Mouse (Mus musculus): Measurements from ENCODE around the gene Gpr107.

The Gpr107 gene

GRCm38 (mm10) chr2:31245491-31246141 lies 93.5 kb downstream of the Gpr107 start, which contains the start of gene Ncs1:
Gene Ncs1 (plus strand): TSS chr2:31245823.
- DNase-seq (ENCODE audit: low read depth, low spot score) = peak; percentile 47

- DNase-seq (ENCODE audit: low read depth, low spot score) = peak; percentile 68
Observed at GRCm38 (mm10) chr2:31246251-31246971, 94.3 kb downstream of the Gpr107 start.

GRCm38 (mm10) chr2:31248856-31249255 lies 96.7 kb downstream of the Gpr107 start:
- no peak for DNase-seq (ENCODE audit: low read depth, low spot score)

DNA sequence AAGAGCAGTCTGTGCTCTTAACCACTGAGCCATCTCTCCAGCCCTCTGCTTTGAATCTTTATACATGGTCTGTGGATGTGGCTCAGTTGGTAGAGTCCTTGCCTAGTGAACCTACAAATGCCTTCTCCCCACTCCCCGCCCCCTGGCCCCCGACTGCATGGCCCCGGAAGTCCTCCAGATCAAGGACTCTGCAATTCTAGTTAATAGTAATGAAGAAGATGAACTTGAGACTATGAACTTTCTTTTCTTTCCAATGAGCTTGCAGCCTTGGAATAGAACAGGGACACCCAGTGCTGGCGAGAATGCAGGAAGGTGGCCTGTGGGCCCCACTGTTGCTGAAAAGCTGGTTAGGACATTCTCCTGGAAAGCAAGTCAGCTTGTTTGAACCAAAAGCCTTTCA lies 100.1 kb downstream of the Gpr107 start:
- no peak for DNase-seq (ENCODE audit: low read depth, low spot score)

DNA sequence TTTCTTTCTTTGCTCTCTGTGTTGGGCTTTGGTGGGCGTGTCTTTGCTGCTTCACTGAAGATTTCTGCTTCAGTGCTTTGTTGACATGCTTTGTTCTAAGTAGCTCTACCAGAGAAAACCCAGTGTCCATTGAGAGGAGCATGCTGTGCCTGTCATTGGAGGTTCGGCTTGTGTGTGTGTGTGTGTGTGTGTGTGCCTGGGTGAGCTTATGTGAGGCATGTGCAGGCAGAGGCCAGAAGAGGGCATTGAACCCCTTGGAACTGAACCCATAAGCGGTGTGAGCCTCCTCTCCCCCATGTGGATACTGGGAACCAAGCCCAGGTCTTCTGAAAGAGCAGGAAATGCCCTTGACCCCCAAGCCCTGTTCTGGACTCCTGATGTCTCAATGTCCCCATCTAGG lies 101.3 kb downstream of the Gpr107 start:
- no peak for DNase-seq (ENCODE audit: low read depth, low spot score)

GRCm38 (mm10) chr2:31254806-31255205 lies 102.7 kb downstream of the Gpr107 start:
- no peak for DNase-seq (ENCODE audit: low read depth, low spot score)

DNA sequence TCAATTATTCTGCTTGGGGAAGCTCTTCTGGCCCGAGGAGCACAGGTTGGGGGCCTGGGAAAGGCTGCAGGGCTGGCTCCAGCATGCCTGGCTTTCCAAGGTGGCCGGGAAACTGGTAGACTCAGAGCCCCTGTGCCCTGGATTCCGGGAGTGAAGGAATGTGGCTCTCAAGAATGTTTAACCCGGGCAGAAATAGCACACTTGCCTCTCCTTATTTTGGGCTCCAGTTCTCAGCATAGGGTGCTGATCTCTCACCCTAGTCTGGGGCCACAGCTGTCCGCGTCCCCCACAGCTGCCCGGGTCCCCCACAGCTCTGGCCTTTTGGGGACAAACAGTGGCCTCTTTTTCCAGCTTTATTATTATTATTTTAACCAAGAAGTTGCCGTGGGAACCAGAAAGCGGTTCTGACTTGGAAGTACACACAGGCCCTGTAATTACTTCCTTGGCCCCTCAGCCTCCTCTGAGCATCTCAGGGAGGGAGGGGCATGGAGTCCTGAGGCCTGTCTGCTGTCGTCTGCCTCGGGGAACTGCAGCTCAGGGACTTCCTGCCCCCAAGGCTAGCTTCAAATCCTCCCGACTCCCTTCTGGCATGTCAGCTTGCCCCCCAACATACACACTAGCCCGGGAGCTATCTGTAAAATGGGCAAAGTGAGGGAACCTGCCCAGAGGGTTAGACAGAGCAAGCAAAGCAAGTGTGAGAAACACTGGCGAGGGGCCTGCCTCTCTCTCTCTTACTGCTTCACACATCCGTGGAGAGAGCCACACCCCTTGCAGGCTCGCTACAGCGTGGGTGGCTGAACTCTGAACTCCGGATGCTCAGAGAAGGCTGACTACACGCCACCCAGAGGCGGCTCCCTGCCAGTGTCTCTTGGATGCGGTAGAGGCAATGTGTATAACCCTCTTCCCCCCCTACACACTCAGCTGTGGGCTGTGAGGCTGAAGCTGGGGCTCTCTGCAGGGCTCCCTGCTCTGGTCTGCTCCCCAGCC lies 104.1 kb downstream of the Gpr107 start:
- peak; percentile 90 for DNase-seq (ENCODE audit: low read depth, low spot score)

GRCm38 (mm10) chr2:31257096-31257495 lies 105.0 kb downstream of the Gpr107 start:
- DNase-seq (ENCODE audit: low read depth, low spot score) = no peak

GRCm38 (mm10) chr2:31258609-31259366 lies 106.7 kb downstream of the Gpr107 start:
- DNase-seq (ENCODE audit: low read depth, low spot score) = peak; percentile 76

DNA sequence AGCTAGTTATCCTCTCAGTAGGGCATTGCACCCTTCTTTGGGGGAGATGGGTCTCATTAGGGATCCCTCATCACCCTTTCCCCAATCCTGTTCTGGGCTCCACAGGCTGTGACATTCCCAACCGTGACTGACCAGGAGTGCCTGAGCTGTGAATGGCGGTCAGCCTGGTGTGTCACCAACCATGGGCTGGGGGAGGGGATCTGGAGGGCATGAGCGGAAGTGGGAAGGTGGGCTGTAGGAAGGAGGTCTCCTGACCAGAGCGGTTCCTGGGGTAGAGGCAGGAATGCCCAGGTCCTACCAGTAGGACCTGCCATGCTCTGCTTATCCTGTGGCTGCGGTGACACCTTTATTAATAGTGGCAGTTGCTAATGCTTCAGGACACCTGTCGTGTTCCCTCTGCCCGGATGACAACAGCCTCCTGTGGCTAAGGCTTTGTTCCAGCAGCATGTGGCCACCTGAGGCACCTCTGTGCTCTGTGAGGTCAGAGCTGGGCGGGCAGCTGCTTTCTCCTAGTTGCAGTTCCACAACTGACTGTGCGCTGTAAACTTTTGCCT lies 107.3 kb downstream of the Gpr107 start:
- no peak for DNase-seq (ENCODE audit: low read depth, low spot score)

DNA sequence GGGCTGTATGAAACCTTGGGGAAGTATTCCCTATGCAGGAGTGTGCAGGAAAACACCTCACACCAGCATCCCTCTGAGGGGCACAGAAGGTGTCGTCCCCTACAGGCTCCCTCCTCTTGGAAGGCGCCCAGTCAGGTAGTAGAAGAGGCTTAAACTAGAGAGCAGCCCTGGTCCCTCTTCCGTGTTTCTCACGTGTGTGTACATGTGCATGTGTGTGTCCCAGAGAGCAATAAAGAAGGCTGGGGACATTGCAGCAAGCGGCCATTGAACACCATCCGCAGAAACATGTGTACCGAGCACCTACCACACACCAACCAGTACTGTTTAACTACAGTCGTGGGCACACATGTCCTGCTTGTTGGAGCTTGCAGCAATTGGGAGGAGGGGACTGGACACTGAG lies 108.4 kb downstream of the Gpr107 start:
- no peak for DNase-seq (ENCODE audit: low read depth, low spot score)

DNA sequence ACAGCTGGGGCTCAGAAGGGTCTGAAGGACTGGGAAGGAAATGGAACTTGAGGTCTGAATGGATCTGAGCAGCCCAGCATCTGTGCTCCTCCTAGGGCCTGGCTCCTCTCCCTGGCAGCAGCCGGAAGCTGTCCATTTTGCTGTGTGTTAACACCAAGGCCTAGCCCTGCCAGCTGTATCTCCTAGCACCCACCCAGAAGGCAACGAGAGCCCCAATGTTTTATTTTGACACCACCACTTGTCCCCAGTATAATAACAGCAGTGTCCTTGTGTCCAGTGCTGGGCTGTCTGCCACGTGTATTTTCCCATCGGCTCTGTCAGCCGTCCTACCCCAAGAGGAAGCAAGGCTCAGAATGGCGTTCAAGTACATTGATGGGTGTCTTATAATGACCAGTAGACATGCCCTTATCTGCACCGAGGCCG lies 110.9 kb downstream of the Gpr107 start:
- no peak for DNase-seq (ENCODE audit: low read depth, low spot score)

GRCm38 (mm10) chr2:31263746-31264378 lies 111.7 kb downstream of the Gpr107 start:
- DNase-seq (ENCODE audit: low read depth, low spot score) = no peak

GRCm38 (mm10) chr2:31267447-31267846 lies 115.3 kb downstream of the Gpr107 start:
- DNase-seq (ENCODE audit: low read depth, low spot score) = no peak
